Mouse (Mus musculus) megakaryocyte-erythroid progenitor cell, adult 5-6 weeks (primary cell): Measurements from ENCODE around the gene Nkapd1. TPM values are rescaled to one million over a fixed set of nuclear protein-coding genes. Genes with fewer than 3 reads are reported as not detected.

Experiments used
- ATAC-seq: replicated peaks from 2 replicates; pipeline ENCODE4 v1.8.0; 2016; ENCODE audit warnings: mild to moderate bottlenecking, inconsistent platforms; ENCODE audit not compliant: severe bottlenecking, poor library complexity, low FRiP score, low TSS enrichment
- total RNA-seq, 2 experiments: library from RNA; stranded (forward) in 1 of 2; stranded (reverse) in 1 of 2; fragments of 200-1000, 215-1000 nt in 1 of 2; fragments of >200 nt in 1 of 2; fragmentation: Nextera tagmentation in 1 of 2; gene quantifications; 2 replicates each; pipeline ENCODE4 v1.2.3; 2014 to 2017

Nkapd1 gene
- total RNA-seq, 2 experiments from 2014 or later = 21.6 to 46.2 TPM

DNA sequence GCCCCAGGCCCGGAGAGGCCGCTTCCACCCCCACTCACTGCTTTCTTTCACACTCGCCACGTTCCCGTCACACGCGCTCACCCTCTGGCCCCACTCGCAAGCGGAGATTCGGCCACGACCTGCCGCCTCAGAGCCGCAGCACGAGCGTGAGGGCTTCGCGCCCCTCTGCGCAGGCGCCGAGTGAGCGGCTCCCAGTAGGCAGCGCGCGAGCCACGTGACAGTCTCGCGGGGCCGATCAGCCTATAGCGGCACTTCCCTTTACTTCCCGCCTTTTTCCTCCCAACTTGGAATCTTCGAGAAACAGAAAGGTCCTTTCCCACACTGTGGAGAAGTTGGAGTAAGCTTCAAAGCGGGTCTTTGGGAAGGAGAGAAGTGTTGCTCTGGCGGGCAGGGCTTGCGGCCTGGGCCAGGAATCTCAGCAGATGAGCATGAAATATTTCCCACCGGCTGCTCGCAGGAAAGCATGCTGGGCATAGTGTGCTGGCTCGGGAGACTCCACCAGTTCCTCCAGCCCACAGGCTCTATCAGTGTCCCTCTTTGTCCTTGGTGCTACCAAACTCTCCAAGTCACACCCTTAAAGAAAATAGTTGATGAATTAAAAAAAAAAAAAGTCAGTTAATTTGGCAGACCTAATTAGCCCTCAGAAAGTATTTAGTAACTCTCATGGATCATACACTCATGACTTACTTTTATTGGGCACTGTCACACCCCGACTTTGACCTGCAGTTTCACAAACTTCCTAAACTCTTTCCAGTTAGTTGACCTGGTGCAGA lies 55.9 kb downstream of the Nkapd1 start, which contains the start of gene Tex12:
Tex12 (minus strand) TSS at position 181 of the 773 bp plus-strand sequence.
- ATAC-seq = no peak

Other genes with a start within 250 kb of the Nkapd1 start
- not detected in 2 replicates for gene Plet1, start 122.9 kb downstream of the Nkapd1 start, total RNA-seq (2014; fragmentation: Nextera tagmentation)
- gene Plet1, start 122.9 kb downstream of the Nkapd1 start, total RNA-seq (2017) = not detected in 2 replicates
- gene Pts, start 88.7 kb downstream of the Nkapd1 start, total RNA-seq (2014; fragmentation: Nextera tagmentation) = 76.0 and 81.6 TPM in 2 replicates
- 45.2 and 74.2 TPM in 2 replicates for gene Pts, start 88.7 kb downstream of the Nkapd1 start, total RNA-seq (2017)
- gene Il18, start 62.6 kb downstream of the Nkapd1 start, total RNA-seq (2014; fragmentation: Nextera tagmentation) = 1.8 TPM in 1 of 2 replicates, not detected in the other
- 1.5 TPM in 1 of 2 replicates, not detected in the other for gene Il18, start 62.6 kb downstream of the Nkapd1 start, total RNA-seq (2017)
- gene Bco2, start 62.3 kb downstream of the Nkapd1 start, total RNA-seq (2014; fragmentation: Nextera tagmentation) = 0.20 TPM in 1 of 2 replicates, not detected in the other
- 0.50 and 0.89 TPM in 2 replicates for gene Bco2, start 62.3 kb downstream of the Nkapd1 start, total RNA-seq (2017)
- not detected in 2 replicates for gene Tex12, start 56.1 kb downstream of the Nkapd1 start, total RNA-seq (2014; fragmentation: Nextera tagmentation)
- not detected in 2 replicates for gene Tex12, start 56.1 kb downstream of the Nkapd1 start, total RNA-seq (2017)
- gene Sdhd, start 13.7 kb downstream of the Nkapd1 start, total RNA-seq (2014; fragmentation: Nextera tagmentation) = 254 and 275 TPM in 2 replicates
- gene Sdhd, start 13.7 kb downstream of the Nkapd1 start, total RNA-seq (2017) = 241 and 307 TPM in 2 replicates
- gene Timm8b, start 13.6 kb downstream of the Nkapd1 start, total RNA-seq (2014; fragmentation: Nextera tagmentation) = 176 and 190 TPM in 2 replicates
- 253 and 291 TPM in 2 replicates for gene Timm8b, start 13.6 kb downstream of the Nkapd1 start, total RNA-seq (2017)
- 3.5 and 3.8 TPM in 2 replicates for gene Pih1d2, start 143 bp downstream of the Nkapd1 start, total RNA-seq (2014; fragmentation: Nextera tagmentation)
- gene Pih1d2, start 143 bp downstream of the Nkapd1 start, total RNA-seq (2017) = 10.4 TPM in 1 of 2 replicates, not detected in the other
- gene Dlat, start 42.3 kb upstream of the Nkapd1 start, total RNA-seq (2014; fragmentation: Nextera tagmentation) = 41.0 and 51.5 TPM in 2 replicates
- gene Dlat, start 42.3 kb upstream of the Nkapd1 start, total RNA-seq (2017) = 52.4 and 68.9 TPM in 2 replicates
- not detected in 2 replicates for gene Dixdc1, start 122.1 kb upstream of the Nkapd1 start, total RNA-seq (2014; fragmentation: Nextera tagmentation)
- gene Dixdc1, start 122.1 kb upstream of the Nkapd1 start, total RNA-seq (2017) = not detected in 2 replicates
- not detected in 2 replicates for gene 2310030G06Rik, start 129.1 kb upstream of the Nkapd1 start, total RNA-seq (2014; fragmentation: Nextera tagmentation)
- gene 2310030G06Rik, start 129.1 kb upstream of the Nkapd1 start, total RNA-seq (2017) = not detected in 2 replicates
- not detected in 2 replicates for gene Cryab, start 133.9 kb upstream of the Nkapd1 start, total RNA-seq (2014; fragmentation: Nextera tagmentation)
- not detected in 2 replicates for gene Cryab, start 133.9 kb upstream of the Nkapd1 start, total RNA-seq (2017)
- not detected in 2 replicates for gene Hspb2, start 134.9 kb upstream of the Nkapd1 start, total RNA-seq (2014; fragmentation: Nextera tagmentation)
- not detected in 2 replicates for gene Hspb2, start 134.9 kb upstream of the Nkapd1 start, total RNA-seq (2017)
- 12.7 and 21.0 TPM in 2 replicates for gene Fdxacb1, start 150.8 kb upstream of the Nkapd1 start, total RNA-seq (2014; fragmentation: Nextera tagmentation)
- gene Fdxacb1, start 150.8 kb upstream of the Nkapd1 start, total RNA-seq (2017) = 10.5 and 10.8 TPM in 2 replicates
- 25.0 and 36.0 TPM in 2 replicates for gene Alg9, start 157.6 kb upstream of the Nkapd1 start, total RNA-seq (2014; fragmentation: Nextera tagmentation)
- 19.5 and 24.5 TPM in 2 replicates for gene Alg9, start 157.6 kb upstream of the Nkapd1 start, total RNA-seq (2017)
- 11.8 and 30.5 TPM in 2 replicates for gene 1110032A03Rik, start 158.1 kb upstream of the Nkapd1 start, total RNA-seq (2014; fragmentation: Nextera tagmentation)
- 19.4 and 26.2 TPM in 2 replicates for gene 1110032A03Rik, start 158.1 kb upstream of the Nkapd1 start, total RNA-seq (2017)
- 89.1 and 93.7 TPM in 2 replicates for gene Ppp2r1b, start 227.8 kb upstream of the Nkapd1 start, total RNA-seq (2014; fragmentation: Nextera tagmentation)
- 88.2 and 109 TPM in 2 replicates for gene Ppp2r1b, start 227.8 kb upstream of the Nkapd1 start, total RNA-seq (2017)